Mouse (Mus musculus): Measurements from ENCODE around the gene Olfr1033.
"Not testable (repeated sequence)": the region's sequence is repeated elsewhere in the genome, so short reads cannot be mapped to it uniquely, and the experiment has no call there.

The Olfr1033 gene

DNA sequence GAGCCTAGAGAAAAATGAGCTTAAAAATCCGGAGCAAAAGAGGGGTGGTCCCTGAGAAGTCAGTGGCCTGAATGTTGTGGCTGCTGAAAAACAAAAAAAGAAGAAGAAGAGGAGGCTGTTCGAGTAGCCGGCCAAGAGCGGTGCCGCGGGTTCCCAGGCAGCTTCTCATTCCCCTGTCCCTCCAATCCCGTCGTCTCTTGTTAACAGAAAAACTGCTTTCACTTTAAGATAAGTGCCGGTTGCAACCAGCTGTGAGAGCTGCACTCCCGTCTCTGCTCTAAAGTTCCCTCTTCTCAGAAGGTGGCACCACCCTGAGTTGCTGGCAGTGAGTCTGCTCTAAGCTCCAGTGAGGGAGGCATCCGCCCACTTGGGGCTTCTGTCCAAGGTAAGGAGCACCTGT is at the start of gene Olfr1033:
Olfr1033 (plus strand) TSS at position 228 of the 400 bp plus-strand sequence.
- DNase-seq (ENCODE audit: low spot score): not testable (repeated sequence)

DNA sequence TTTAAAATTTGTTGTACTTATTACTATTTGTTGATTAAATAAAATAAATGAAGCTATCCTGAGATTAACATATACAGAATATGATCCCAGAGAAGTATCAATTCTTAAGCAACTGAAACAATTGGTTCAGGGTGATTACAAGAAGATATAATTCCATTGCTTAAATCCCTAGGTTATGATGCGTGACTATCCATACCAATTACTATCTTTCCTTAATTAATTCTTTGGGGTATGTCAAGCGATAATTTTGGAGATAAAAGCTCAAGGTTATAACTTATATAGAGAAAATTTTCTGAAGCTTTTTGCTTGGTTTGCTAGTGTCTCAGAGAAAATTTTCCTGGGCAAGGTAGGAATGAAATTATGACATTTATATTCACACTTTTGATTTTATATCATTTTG is 46.8 kb upstream of the Olfr1033 start, which contains the start of gene Olfr1029:
Olfr1029 (plus strand) TSS at position 301 of the 400 bp plus-strand sequence.
- DNase-seq (ENCODE audit: low spot score): no peak

DNA sequence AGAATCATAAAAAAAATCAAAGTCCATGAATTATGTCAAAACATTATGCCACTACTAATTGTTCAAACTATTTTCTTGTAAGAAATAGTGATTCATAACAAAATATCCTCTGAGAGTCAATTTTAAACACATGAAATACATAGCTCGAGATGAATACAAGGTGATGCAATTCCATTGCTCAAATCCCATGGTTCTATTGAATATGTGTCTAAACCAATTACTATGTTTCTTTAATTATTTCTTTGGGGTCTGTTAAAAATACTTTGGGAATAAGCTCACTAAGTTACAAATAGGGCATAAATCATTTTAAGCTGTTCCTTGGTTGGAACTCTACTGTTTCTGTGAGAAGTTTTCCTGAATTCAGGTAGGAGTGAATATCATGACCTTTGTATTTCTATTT is 41.5 kb upstream of the Olfr1033 start, which contains the start of gene Olfr1030:
Olfr1030 (plus strand) TSS at position 301 of the 400 bp plus-strand sequence.
- no peak for DNase-seq (ENCODE audit: low spot score)

- no peak for DNase-seq (ENCODE audit: low spot score)
Measured at GRCm38 (mm10) chr2:85990004-85990403, 30.4 kb upstream of the Olfr1033 start, which contains the start of gene Olfr1031. Gene Olfr1031 (plus strand): TSS chr2:85990304.

DNA sequence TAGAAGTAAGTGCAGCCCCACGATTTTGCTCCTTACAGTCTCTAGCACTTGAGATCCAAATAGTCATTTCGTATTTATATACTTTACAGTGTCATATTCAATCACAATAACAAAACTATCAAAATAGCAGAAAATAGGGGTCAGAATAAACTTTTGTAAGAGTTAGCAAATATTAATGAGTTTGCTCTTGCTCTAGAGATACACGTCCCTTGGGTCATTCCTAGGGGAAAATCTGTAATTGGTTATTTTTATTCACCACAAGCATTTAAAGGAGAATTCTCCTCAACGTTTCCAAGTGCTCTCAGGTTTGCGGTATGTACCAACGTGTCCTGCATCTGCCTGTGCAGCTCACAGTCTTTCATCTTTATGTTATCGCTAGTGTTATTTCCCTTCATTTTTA is 15.2 kb upstream of the Olfr1033 start, which contains the start of gene Olfr1032:
Olfr1032 (plus strand) TSS at position 301 of the 400 bp plus-strand sequence.
- no peak for DNase-seq (ENCODE audit: low spot score)

DNA sequence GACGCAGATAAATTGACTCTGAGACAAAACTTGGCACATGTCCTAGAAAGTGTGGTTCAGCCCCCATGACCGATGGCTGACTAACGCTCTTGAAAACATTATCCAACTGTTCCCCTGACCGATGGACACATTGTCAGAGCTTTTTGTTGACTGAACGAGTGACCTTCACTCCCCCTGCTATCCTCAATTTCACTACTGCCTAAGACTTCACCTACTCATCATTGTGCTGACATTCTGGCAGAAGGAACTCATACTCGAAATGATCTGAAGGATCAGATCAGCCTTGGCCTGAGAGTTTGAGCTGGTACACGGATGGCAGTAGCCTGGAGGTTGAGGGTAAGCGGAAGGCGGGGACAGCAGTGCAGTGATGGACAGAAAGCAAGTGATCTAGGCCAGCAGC is 1.1 kb downstream of the Olfr1033 start:
- DNase-seq (ENCODE audit: low spot score): not testable (repeated sequence)

DNA sequence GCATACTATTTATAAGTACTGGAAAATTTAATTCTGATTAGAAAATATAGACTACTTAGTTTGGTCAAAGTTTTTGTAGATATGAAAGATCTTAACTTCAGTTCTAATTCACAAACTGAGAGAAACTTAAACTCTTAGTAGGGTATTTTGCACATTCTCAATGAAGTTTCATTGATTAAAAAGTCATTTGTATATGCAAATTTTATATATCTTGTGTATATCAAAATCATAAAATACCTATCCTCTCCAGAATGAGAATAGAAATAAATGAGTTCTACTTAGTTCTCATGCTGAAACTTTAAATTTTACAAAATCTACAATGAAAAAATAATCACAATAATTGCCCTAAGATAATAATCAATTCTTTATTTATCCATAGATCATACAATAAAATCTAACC is 25.1 kb downstream of the Olfr1033 start, which contains the start of gene Olfr1034:
Olfr1034 (plus strand) TSS at position 301 of the 400 bp plus-strand sequence.
- DNase-seq (ENCODE audit: low spot score): no peak

- not testable (repeated sequence) for DNase-seq (ENCODE audit: low spot score)
Measured at GRCm38 (mm10) chr2:86050777-86051176, 30.3 kb downstream of the Olfr1033 start.

GRCm38 (mm10) chr2:86063766-86064165 is 43.3 kb downstream of the Olfr1033 start:
- not testable (repeated sequence) for DNase-seq (ENCODE audit: low spot score)

DNA sequence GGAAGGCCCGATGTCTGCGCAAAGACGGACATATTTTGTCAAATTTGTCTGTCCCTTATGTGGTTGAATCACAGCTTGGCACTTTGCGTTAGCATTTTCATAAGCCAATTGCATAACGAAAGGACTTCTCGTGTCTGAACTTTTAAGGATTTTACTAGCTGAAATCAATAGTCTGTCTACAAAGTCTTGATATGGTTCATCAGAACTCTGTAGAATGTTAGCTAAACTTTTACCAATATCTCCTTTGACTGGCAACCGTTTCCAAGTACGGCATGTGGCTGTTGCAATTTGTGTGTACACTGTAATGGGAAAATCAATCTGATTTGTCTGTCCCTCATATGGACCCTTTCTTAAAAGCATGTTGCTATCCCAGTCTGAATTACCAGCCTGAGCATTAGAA is 49.8 kb downstream of the Olfr1033 start:
- no peak for DNase-seq (ENCODE audit: low spot score)

- not testable (repeated sequence) for DNase-seq (ENCODE audit: low spot score)
Measured at GRCm38 (mm10) chr2:86073692-86074091, 53.3 kb downstream of the Olfr1033 start, which contains the start of gene Olfr1036. Gene Olfr1036 (plus strand): TSS chr2:86073992.

DNA sequence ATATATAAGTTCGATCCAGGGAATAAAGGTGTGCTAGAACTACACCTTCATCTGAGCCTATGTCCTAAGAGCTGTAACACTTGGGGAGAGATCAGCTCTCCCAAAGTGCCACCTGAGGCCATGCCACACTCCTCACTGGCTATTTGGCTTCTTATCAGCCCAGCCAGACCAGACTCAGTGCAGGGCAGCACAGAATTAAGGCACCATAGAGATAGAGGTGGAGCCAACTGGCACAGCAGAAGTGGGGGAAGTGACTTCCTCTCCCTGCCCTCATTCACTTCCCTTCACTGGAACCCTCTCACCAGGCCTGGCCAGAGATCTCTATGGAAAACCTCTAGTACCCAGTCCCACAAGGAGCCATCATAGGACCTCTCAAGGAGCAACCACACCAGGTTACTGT is 60.0 kb downstream of the Olfr1033 start:
- DNase-seq (ENCODE audit: low spot score): not testable (repeated sequence)

DNA sequence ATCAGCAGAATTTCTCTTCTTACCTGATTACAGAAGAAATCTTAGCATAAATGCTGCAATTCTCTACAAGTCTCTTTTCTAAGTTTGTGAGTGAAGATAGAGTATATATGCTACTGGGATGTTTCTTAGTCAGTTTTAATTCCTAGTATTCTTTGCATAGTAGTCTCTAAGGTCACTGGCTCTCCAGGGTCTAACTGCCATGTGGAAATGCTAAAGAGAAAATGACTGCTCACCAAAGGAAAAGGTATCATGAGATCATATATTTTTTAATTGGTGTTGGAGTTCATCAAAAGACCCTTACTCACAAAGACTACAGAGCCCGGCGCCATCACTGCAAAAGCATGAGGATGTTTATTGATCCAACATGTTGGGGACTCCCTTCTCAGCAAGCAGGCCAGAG is 66.9 kb downstream of the Olfr1033 start, which contains the start of gene Olfr1037:
Olfr1037 (minus strand) TSS at position 101 of the 400 bp plus-strand sequence.
- no peak for DNase-seq (ENCODE audit: low spot score)

All from lung, postnatal 25 days (tissue).